Mouse (Mus musculus): ENCODE measurements at regions not wholly inside any gene's neighbourhood (a gene's known extent, or its start where the extent isn't known, plus 50 kb on each side); places are given as distances from the start of the nearest gene placed in this dataset.

GRCm38 (mm10) chr17:50407249-50407990 is 101.8 kb upstream of the Plcl2 start:
- Histone ChIP-seq H3K9ac (no peak overlapping the region), H3K27ac (no peak overlapping the region), H3K4me2 (no peak overlapping the region), H3K9me3 (replicated peaks) (no peaks in the 10 kb centered on the region), H3K4me1 (replicated peaks) (no peaks in the 10 kb centered on the region), H3K4me3 (replicated peaks) (no peak overlapping the region), H3K36me3 (no peaks in the 10 kb centered on the region), H3K27me3 (no peaks in the 10 kb centered on the region)
- WGBS (ENCODE audit: insufficient replicate concordance) = 69% methylated on average over 11 of the region's 11 CpGs
- DNase-seq (no peak), ATAC-seq (ENCODE audit: low read depth) (no peak)

DNA sequence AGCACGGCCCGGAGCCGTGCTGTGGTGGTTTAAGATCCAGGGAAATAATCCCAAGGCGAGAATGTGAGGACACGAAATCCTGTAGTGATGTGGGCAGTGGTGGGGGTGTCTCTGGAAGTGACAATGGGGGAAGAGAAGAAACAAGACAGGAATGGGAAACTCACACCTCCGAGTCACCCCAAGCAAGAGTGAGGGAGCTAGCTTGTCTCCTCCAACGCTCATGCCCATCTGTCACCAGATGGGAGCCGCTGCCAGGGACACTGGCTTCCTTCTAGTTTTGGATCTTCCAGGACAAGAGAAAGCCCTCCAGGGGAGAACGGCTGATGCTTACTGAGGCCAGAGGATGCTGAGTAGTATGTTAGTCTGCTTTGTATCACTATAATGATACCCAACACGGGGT is 100.6 kb upstream of the Plcl2 start:
- Histone ChIP-seq H3K36me3 (no peaks in the 10 kb centered on the region), H3K9ac (no peak overlapping the region), H3K27me3 (no peaks in the 10 kb centered on the region), H3K4me1 (replicated peaks) (no peaks in the 10 kb centered on the region), H3K9me3 (replicated peaks) (no peaks in the 10 kb centered on the region), H3K4me3 (replicated peaks) (no peak overlapping the region), H3K4me2 (no peak overlapping the region), H3K27ac (no peak overlapping the region)
- no peak for DNase-seq
- no peak for ATAC-seq (ENCODE audit: low read depth)
- WGBS (ENCODE audit: insufficient replicate concordance) = 74% methylated on average over 10 of the region's 10 CpGs

DNA sequence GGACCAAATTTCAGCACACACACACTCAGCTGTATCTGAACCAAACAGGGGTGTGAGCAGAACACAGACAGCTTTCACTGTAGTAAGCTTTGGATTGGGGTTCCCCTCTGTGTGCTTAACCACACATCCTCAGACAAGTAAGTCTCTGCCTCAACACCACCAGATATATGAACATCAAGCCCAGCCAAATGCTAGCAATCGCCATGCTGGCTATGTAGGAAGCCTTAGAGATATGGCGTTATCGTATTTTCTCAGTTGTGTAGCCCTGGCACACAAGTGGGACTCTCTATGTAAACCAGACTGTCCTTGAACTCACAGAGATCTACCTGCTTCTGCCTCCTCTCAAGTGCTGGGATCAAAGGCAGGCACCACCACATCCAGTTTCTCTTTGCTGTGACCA is 99.9 kb upstream of the Plcl2 start:
- WGBS (ENCODE audit: insufficient replicate concordance) = 65% methylated on average over 3 of the region's 3 CpGs
- no peak overlapping the region for H3K4me3 ChIP-seq (replicated peaks)
- H3K36me3 ChIP-seq = no peaks in the 10 kb centered on the region
- ATAC-seq (ENCODE audit: low read depth) = no peak
- no peak for DNase-seq
- H3K4me2 ChIP-seq = no peak overlapping the region
- no peak overlapping the region for H3K27ac ChIP-seq
- H3K9ac ChIP-seq = no peak overlapping the region
- H3K4me1 ChIP-seq (replicated peaks) = no peaks in the 10 kb centered on the region
- no peaks in the 10 kb centered on the region for H3K27me3 ChIP-seq
- H3K9me3 ChIP-seq (replicated peaks) = no peaks in the 10 kb centered on the region

GRCm38 (mm10) chr17:50409895-50410294 is 99.3 kb upstream of the Plcl2 start:
- Histone ChIP-seq H3K4me1 (replicated peaks) (no peaks in the 10 kb centered on the region), H3K9me3 (replicated peaks) (no peaks in the 10 kb centered on the region), H3K36me3 (no peaks in the 10 kb centered on the region), H3K27me3 (no peaks in the 10 kb centered on the region), H3K4me3 (replicated peaks) (no peak overlapping the region), H3K27ac (no peak overlapping the region), H3K4me2 (no peak overlapping the region), H3K9ac (no peak overlapping the region)
- no peak for ATAC-seq (ENCODE audit: low read depth)
- 19% methylated on average over 8 of the region's 8 CpGs for WGBS (ENCODE audit: insufficient replicate concordance)
- no peak for DNase-seq

GRCm38 (mm10) chr17:50410296-50410695 is 98.9 kb upstream of the Plcl2 start:
- no peak overlapping the region for H3K4me3 ChIP-seq (replicated peaks)
- H3K27me3 ChIP-seq = no peaks in the 10 kb centered on the region
- H3K27ac ChIP-seq = no peak overlapping the region
- H3K4me1 ChIP-seq (replicated peaks) = no peaks in the 10 kb centered on the region
- DNase-seq = no peak
- no peaks in the 10 kb centered on the region for H3K36me3 ChIP-seq
- no peak for ATAC-seq (ENCODE audit: low read depth)
- H3K9ac ChIP-seq = no peak overlapping the region
- whole genome bisulfite sequencing (ENCODE audit: insufficient replicate concordance) = 77% methylated on average over 3 of the region's 3 CpGs
- no peak overlapping the region for H3K4me2 ChIP-seq
- H3K9me3 ChIP-seq (replicated peaks) = no peaks in the 10 kb centered on the region

GRCm38 (mm10) chr17:50412446-50412845 is 96.8 kb upstream of the Plcl2 start:
- no peak overlapping the region for H3K27ac ChIP-seq
- WGBS (ENCODE audit: insufficient replicate concordance) = 76% methylated on average over 5 of the region's 5 CpGs
- no peak overlapping the region for H3K4me2 ChIP-seq
- H3K9me3 ChIP-seq (replicated peaks) = no peaks in the 10 kb centered on the region
- H3K27me3 ChIP-seq = no peaks in the 10 kb centered on the region
- H3K4me3 ChIP-seq (replicated peaks) = no peak overlapping the region
- no peak for ATAC-seq (ENCODE audit: low read depth)
- no peak overlapping the region for H3K9ac ChIP-seq
- DNase-seq = no peak
- no peaks in the 10 kb centered on the region for H3K4me1 ChIP-seq (replicated peaks)
- no peaks in the 10 kb centered on the region for H3K36me3 ChIP-seq

DNA sequence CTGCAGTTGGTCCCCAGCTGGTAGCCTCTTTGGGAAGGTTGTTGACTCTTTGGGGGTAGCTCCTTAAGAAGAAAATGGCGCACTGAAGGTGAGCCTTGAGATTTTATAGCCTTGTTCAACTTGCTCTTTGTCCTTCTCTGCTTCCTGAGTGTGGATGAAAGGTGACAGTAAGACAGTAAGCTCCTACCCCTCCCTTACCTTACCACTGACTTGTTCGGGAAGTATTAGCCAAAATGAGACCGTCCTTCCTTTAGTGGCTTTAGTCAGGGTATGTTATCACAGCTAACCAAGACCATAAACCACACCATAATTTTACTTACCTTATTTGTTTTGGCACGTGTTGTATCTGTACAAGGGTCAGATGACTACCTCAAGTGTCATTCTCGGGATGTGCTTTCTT is 95.3 kb upstream of the Plcl2 start:
- ATAC-seq (ENCODE audit: low read depth) = no peak
- Histone ChIP-seq H3K36me3 (no peaks in the 10 kb centered on the region), H3K27ac (no peak overlapping the region), H3K9me3 (replicated peaks) (peaks cover 6% of the 10 kb centered on the region; the same call in 1 of the 2 replicates), H3K4me3 (replicated peaks) (no peak overlapping the region), H3K27me3 (no peaks in the 10 kb centered on the region), H3K9ac (no peak overlapping the region), H3K4me1 (replicated peaks) (peaks cover under 1% of the 10 kb centered on the region), H3K4me2 (no peak overlapping the region)
- WGBS (ENCODE audit: insufficient replicate concordance) = 77% methylated on average over 5 of the region's 5 CpGs
- DNase-seq = no peak

- Histone ChIP-seq H3K4me2 (no peak overlapping the region), H3K9me3 (replicated peaks) (peaks cover 6% of the 10 kb centered on the region; the same call in 1 of the 2 replicates), H3K27ac (no peak overlapping the region), H3K4me1 (replicated peaks) (peaks cover 14% of the 10 kb centered on the region), H3K4me3 (replicated peaks) (no peak overlapping the region), H3K27me3 (no peaks in the 10 kb centered on the region), H3K9ac (no peak overlapping the region), H3K36me3 (no peaks in the 10 kb centered on the region)
- ATAC-seq (ENCODE audit: low read depth) = no peak
- 40% methylated on average over 2 of the region's 2 CpGs for WGBS (ENCODE audit: insufficient replicate concordance)
- DNase-seq = no peak
These were observed 93.7 kb upstream of the Plcl2 start for GRCm38 (mm10) chr17:50415331-50416005.

GRCm38 (mm10) chr17:50416119-50416518 is 93.1 kb upstream of the Plcl2 start:
- Histone ChIP-seq H3K27ac (no peak overlapping the region), H3K36me3 (no peaks in the 10 kb centered on the region), H3K4me2 (no peak overlapping the region), H3K27me3 (no peaks in the 10 kb centered on the region), H3K4me1 (replicated peaks) (peaks cover 17% of the 10 kb centered on the region), H3K9me3 (replicated peaks) (peaks cover 6% of the 10 kb centered on the region; the same call in 1 of the 2 replicates), H3K9ac (no peak overlapping the region), H3K4me3 (replicated peaks) (no peak overlapping the region)
- ATAC-seq (ENCODE audit: low read depth) = no peak
- DNase-seq = no peak
- WGBS (ENCODE audit: insufficient replicate concordance) = 3% methylated on average over 1 of the region's 1 CpGs

- H3K27me3 ChIP-seq = no peaks in the 10 kb centered on the region
- H3K27ac ChIP-seq = no peak overlapping the region
- H3K9ac ChIP-seq = no peak overlapping the region
- no peak for DNase-seq
- H3K36me3 ChIP-seq = no peaks in the 10 kb centered on the region
- no peak overlapping the region for H3K4me3 ChIP-seq (replicated peaks)
- no peak overlapping the region for H3K4me2 ChIP-seq
- 52% methylated on average over 3 of the region's 3 CpGs for WGBS (ENCODE audit: insufficient replicate concordance)
- ATAC-seq (ENCODE audit: low read depth) = no peak
- peaks cover 6% of the 10 kb centered on the region; the same call in 1 of the 2 replicates for H3K9me3 ChIP-seq (replicated peaks)
- peaks cover 17% of the 10 kb centered on the region for H3K4me1 ChIP-seq (replicated peaks)
These were observed 92.6 kb upstream of the Plcl2 start for GRCm38 (mm10) chr17:50416538-50417113.

- WGBS (ENCODE audit: insufficient replicate concordance) = 53% methylated on average over 3 of the region's 3 CpGs
- Histone ChIP-seq H3K27ac (peak overlapping the region; percentile 23; the same call in 1 of the 2 replicates), H3K27me3 (no peaks in the 10 kb centered on the region), H3K4me3 (replicated peaks) (no peak overlapping the region), H3K9ac (no peak overlapping the region), H3K4me2 (no peak overlapping the region), H3K9me3 (replicated peaks) (peaks cover 6% of the 10 kb centered on the region; the same call in 1 of the 2 replicates), H3K4me1 (replicated peaks) (peaks cover 23% of the 10 kb centered on the region), H3K36me3 (no peaks in the 10 kb centered on the region)
- DNase-seq (peak; percentile 20), ATAC-seq (ENCODE audit: low read depth) (no peak)
These were observed 90.3 kb upstream of the Plcl2 start for GRCm38 (mm10) chr17:50418863-50419383.
